18 mouse cellular contexts compared by ENCODE assay signal in genomic region chr6:34938280-34938928, GRCm38 (mm10). TPM values are rescaled to one million over a fixed set of nuclear protein-coding genes. Genes with fewer than 3 reads are reported as not detected.
A peak's percentile ranks its signal among the peaks of the same experiment; 100 is the strongest.
DNase-seq lines count a peak whose midpoint lies in the region; TF ChIP-seq lines count a peak whose summit lies in the region.
"Had no signal": no experiment of that assay in that cellular context is flagged by ENCODE, and none has a peak within 500 bp of the region (broad histone marks: within the 10 kb centered on the region; RNA-seq: fewer than 3 reads in every experiment).

No protein-coding gene starts in this region.

- no peak; the same call in none of the 2 replicates for TF ChIP-seq RAD21 in CH12.LX (IDR thresholded peaks at IDR 0.05; ENCODE audit: low read depth, low read length)

- WGBS in spleen, adult 2 months, result 25% methylated on average over 7 of the region's 7 CpGs
- 85% methylated on average over 7 of the region's 7 CpGs for WGBS in forebrain, embryonic 10.5 days

- peak in 1 of 2 experiments; percentile 27 for DNase-seq in spleen, adult 2 months (ENCODE audit: low read depth in 1 of 2, low spot score in 2 of 2)
- no peak for DNase-seq in spleen, adult 12 weeks (ENCODE audit: low spot score)
- peak; percentile 77 for DNase-seq in CH12.LX (ENCODE audit: extremely low read depth)
- DNase-seq in induced T-regulatory cell, adult 2 months (ENCODE audit: low read depth), result peak; percentile 59
- DNase-seq in naive thymus-derived CD4-positive, alpha-beta T cell, adult 2 months (ENCODE audit: low read depth), result peak; percentile 39
- DNase-seq in kidney, postnatal 14 days, result no peak
- no peak for DNase-seq in forebrain, embryonic 10.5 days (ENCODE audit: extremely low spot score, low spot score)
- DNase-seq: adrenal gland, adult 2 months; cerebellum, postnatal 10 days; heart, adult 2 months; heart, postnatal 36 days; kidney, postnatal 10 days had no signal

- no peaks in the 10 kb centered on the region for H3K9me3 ChIP-seq in CH12.LX (replicated peaks; ENCODE audit: low read length)
- no peaks in the 10 kb centered on the region for H3K9me3 ChIP-seq in forebrain, embryonic 10.5 days
- H3K9me3 ChIP-seq: midbrain, embryonic 10.5 days had no signal

- in situ Hi-C loops in CH12.LX (cut with MboI; ENCODE audit: low pct_ligation_motif_present, low pct_unique_long_range_greater_than_20kb, low sequenced_read_pairs), result loop anchor here (5.0 kb wide), 1 partner anchor 59 kb away; no protein-coding TSS in a partner anchor

- H3K4me3 ChIP-seq in spleen, adult 2 months (ENCODE audit: extremely low read depth, insufficient read depth, insufficient read length), result no peak overlapping the region
- H3K4me3 ChIP-seq in CH12.LX (replicated peaks in 1 of 3; ENCODE audit: low read depth in 2 of 3, low read length in 2 of 3, poor library complexity in 1 of 3), result peak overlapping the region; percentile 2 to 43 (median 25)
- H3K4me3 ChIP-seq in forebrain, embryonic 10.5 days, result no peak overlapping the region
- H3K4me3 ChIP-seq: heart, adult 2 months; midbrain, embryonic 10.5 days had no signal

- dilution Hi-C loops in CH12.LX (cut with MboI; ENCODE audit: extremely low pct_ligation_motif_present, extremely low pct_unique_long_range_greater_than_20kb, low sequenced_read_pairs), result no loop called here

- TF ChIP-seq POLR2A in spleen, adult 2 months (IDR thresholded peaks at IDR 0.05; ENCODE audit: low read depth, low read length), result no peak
- peak; percentile 58 for TF ChIP-seq POLR2A in CH12.LX (IDR thresholded peaks at IDR 0.05; ENCODE audit: low read depth, low read length)

- peak overlapping the region; percentile 73 for H3K27ac ChIP-seq in spleen, adult 2 months (ENCODE audit: insufficient read depth, low read length)
- peak overlapping the region; percentile 94 for H3K27ac ChIP-seq in CH12.LX (ENCODE audit: insufficient read depth, low read depth)
- no peak overlapping the region for H3K27ac ChIP-seq in forebrain, embryonic 10.5 days
- H3K27ac ChIP-seq: heart, adult 2 months; midbrain, embryonic 10.5 days had no signal

- peaks cover 13% of the 10 kb centered on the region; the same call in 1 of the 2 replicates for H3K4me1 ChIP-seq in spleen, adult 2 months (ENCODE audit: control insufficient read depth, insufficient read depth, insufficient read length)
- H3K4me1 ChIP-seq in CH12.LX (ENCODE audit: control insufficient read depth in 1 of 2, insufficient read depth in 2 of 2), result peaks cover 16 to 62% of the 10 kb centered on the region in 2 experiments
- H3K4me1 ChIP-seq in forebrain, embryonic 10.5 days, result no peaks in the 10 kb centered on the region; the same call in 1 of the 2 replicates

- H3K27me3 ChIP-seq in spleen, adult 2 months (ENCODE audit: control insufficient read depth, insufficient read depth, low read length), result no peaks in the 10 kb centered on the region
- H3K27me3 ChIP-seq in CH12.LX (replicated peaks), result no peaks in the 10 kb centered on the region
- no peaks in the 10 kb centered on the region for H3K27me3 ChIP-seq in forebrain, embryonic 10.5 days (ENCODE audit: poor library complexity, severe bottlenecking)

- peak overlapping the region; percentile 62 for H3K9ac ChIP-seq in CH12.LX (ENCODE audit: insufficient read depth, low read depth)

- TF ChIP-seq CTCF in spleen, adult 2 months (IDR thresholded peaks at IDR 0.05; ENCODE audit: extremely low read depth, insufficient read depth, insufficient read length, insufficient replicate concordance), result no peak
- TF ChIP-seq CTCF in CH12.LX (conservative IDR thresholded peaks at IDR 0.05 in 1 of 2, IDR thresholded peaks at IDR 0.05 in 1 of 2; ENCODE audit: low read depth in 2 of 2, low read length in 2 of 2), result peak in 1 of 2 experiments; percentile 30; a peak in 1 of 4 replicates

- H3K36me3 ChIP-seq in spleen, adult 2 months (ENCODE audit: control insufficient read depth, insufficient read depth, low read length), result no peaks in the 10 kb centered on the region
- H3K36me3 ChIP-seq in CH12.LX (replicated peaks in 1 of 2; ENCODE audit: control insufficient read depth in 1 of 2, insufficient read depth in 1 of 2, low read length in 1 of 2), result peaks cover 0 to 2% of the 10 kb centered on the region in 2 experiments
- no peaks in the 10 kb centered on the region for H3K36me3 ChIP-seq in forebrain, embryonic 10.5 days (replicated peaks)
- H3K36me3 ChIP-seq: midbrain, embryonic 10.5 days had no signal

- peak overlapping the region; percentile 64 for H3K4me2 ChIP-seq in CH12.LX (ENCODE audit: insufficient read depth, low read depth, poor library complexity, severe bottlenecking)

- peak; percentile 86 for TF ChIP-seq EP300 in CH12.LX (IDR thresholded peaks at IDR 0.05; ENCODE audit: low read length)

- no peaks in the 10 kb centered on the region for H3K79me2 ChIP-seq in CH12.LX (replicated peaks; ENCODE audit: control insufficient read depth, extremely low read depth, insufficient read depth, poor library complexity, severe bottlenecking)

TF ChIP-seq in CH12.LX, 34 proteins besides CTCF, POLR2A, EP300 and RAD21 (continues in another document):
- TF ChIP-seq ELF1 (IDR thresholded peaks at IDR 0.05; ENCODE audit: low read depth, low read length), result peak; percentile 49; the same call in 1 of the 2 replicates
- peak; percentile 53 for TF ChIP-seq ETS1 (conservative IDR thresholded peaks at IDR 0.05; ENCODE audit: low read depth, low read length)
- peak; percentile 70 for TF ChIP-seq SIN3A (IDR thresholded peaks at IDR 0.05; ENCODE audit: low read length)
- no peak for TF ChIP-seq JUN (IDR thresholded peaks at IDR 0.05; ENCODE audit: insufficient read depth, low read depth, low read length)
- 0 out of 2 replicates have a peak, but pooled peaks have one; percentile 30 for TF ChIP-seq E2F4 (IDR thresholded peaks at IDR 0.05; ENCODE audit: insufficient replicate concordance, low read depth, low read length)
- peak; percentile 93 for TF ChIP-seq IRF4 (IDR thresholded peaks at IDR 0.05; ENCODE audit: low read depth, low read length)
- TF ChIP-seq SMC3 (IDR thresholded peaks at IDR 0.05; ENCODE audit: low read depth, low read length), result peak; percentile 29
- TF ChIP-seq ZMIZ1 (IDR thresholded peaks at IDR 0.05; ENCODE audit: low read depth, low read length), result peak; percentile 54; the same call in 1 of the 2 replicates
- TF ChIP-seq PAX5 (IDR thresholded peaks at IDR 0.05; ENCODE audit: low read length), result no peak
- TF ChIP-seq USF2 (conservative IDR thresholded peaks at IDR 0.05; ENCODE audit: low read depth, low read length), result no peak
- no peak for TF ChIP-seq ZKSCAN1 (IDR thresholded peaks at IDR 0.05; ENCODE audit: borderline replicate concordance, low read depth, low read length)
- peak; percentile 85 for TF ChIP-seq RCOR1 (conservative IDR thresholded peaks at IDR 0.05; ENCODE audit: low read depth, low read length)
- TF ChIP-seq GABPA (IDR thresholded peaks at IDR 0.05; ENCODE audit: insufficient replicate concordance, low read depth, low read length), result no peak
- peak; percentile 65 for TF ChIP-seq CHD2 (IDR thresholded peaks at IDR 0.05; ENCODE audit: low read length)
- TF ChIP-seq UBTF (IDR thresholded peaks at IDR 0.05; ENCODE audit: low read depth, low read length), result no peak
- TF ChIP-seq NRF1 (IDR thresholded peaks at IDR 0.05; ENCODE audit: low read depth, low read length), result peak; percentile 47
- TF ChIP-seq MEF2A (IDR thresholded peaks at IDR 0.05; ENCODE audit: borderline replicate concordance, low read depth, low read length), result peak; percentile 64; the same call in 1 of the 2 replicates
- no peak; the same call in none of the 2 replicates for TF ChIP-seq HCFC1 (IDR thresholded peaks at IDR 0.05; ENCODE audit: low read depth, low read length)
- no peak for TF ChIP-seq POLR2AphosphoS2 (IDR thresholded peaks at IDR 0.05; ENCODE audit: low read depth, low read length)
- TF ChIP-seq BHLHE40 (IDR thresholded peaks at IDR 0.05; ENCODE audit: low read depth, low read length), result peak; percentile 61; the same call in 1 of the 2 replicates
- TF ChIP-seq TBP (conservative IDR thresholded peaks at IDR 0.05; ENCODE audit: low read depth, low read length), result no peak; the same call in 1 of the 2 replicates
- TF ChIP-seq MAZ (IDR thresholded peaks at IDR 0.05; ENCODE audit: low read depth, low read length), result peak; percentile 90
- TF ChIP-seq KAT2A (IDR thresholded peaks at IDR 0.05; ENCODE audit: insufficient replicate concordance, low read length), result 0 out of 2 replicates have a peak, but pooled peaks have one; percentile 59
- TF ChIP-seq MXI1 (IDR thresholded peaks at IDR 0.05; ENCODE audit: low read depth, low read length), result peak; percentile 67; the same call in 1 of the 2 replicates
- peak; percentile 25; the same call in 1 of the 2 replicates for TF ChIP-seq ZNF384 (IDR thresholded peaks at IDR 0.05; ENCODE audit: low read depth, low read length)
- TF ChIP-seq MAFK (IDR thresholded peaks at IDR 0.05; ENCODE audit: insufficient replicate concordance, low read length), result peak; percentile 66; the same call in 1 of the 2 replicates
- TF ChIP-seq USF1 (IDR thresholded peaks at IDR 0.05; ENCODE audit: low read depth, low read length), result no peak
- no peak for TF ChIP-seq ZC3H11A (IDR thresholded peaks at IDR 0.05; ENCODE audit: low read depth, low read length)
- TF ChIP-seq MAX (IDR thresholded peaks at IDR 0.05; ENCODE audit: low read length), result peak; percentile 75
- TF ChIP-seq JUND (conservative IDR thresholded peaks at IDR 0.05; ENCODE audit: low read depth, low read length), result peak; percentile 66; the same call in 1 of the 2 replicates

RNA-seq across cellular contexts. Expression of gene Stra8, which starts 18.4 kb away (rescaled TPM):
- not detected in 2 replicates for polyA plus RNA-seq in spleen, adult 2 months (2012; rRNA removed)
- total RNA-seq in CH12.LX (2012; rRNA removed) (0.08 and 0.17 TPM in 2 replicates), CH12.LX (2014; rRNA removed) (not detected in 2 replicates)
- polyA plus RNA-seq in CH12.LX (2012; ENCODE audit: insufficient read length, low read depth), result 0.55 and 0.77 TPM in 2 replicates
- not detected in 2 replicates for polyA plus RNA-seq in forebrain, embryonic 10.5 days (2016; fragmentation: Nextera tagmentation; extraction: Ambion mirVana)
- total RNA-seq: adrenal gland, adult 2 months; heart, adult 2 months; heart, postnatal 36 days; layer of hippocampus, postnatal 10 days; left cerebral cortex, postnatal 14 days had no signal
- polyA plus RNA-seq: adrenal gland, adult 2 months; heart, adult 2 months; intestine, embryonic 14.5 days; lung, embryonic 16.5 days; midbrain, embryonic 10.5 days; stomach, embryonic 14.5 days had no signal

RNA-seq across cellular contexts. Expression of gene Wdr91, which starts 27.7 kb away (rescaled TPM):
- 32.9 and 36.5 TPM in 2 replicates for polyA plus RNA-seq in spleen, adult 2 months (2012; rRNA removed)
- total RNA-seq in CH12.LX (2012; rRNA removed) (19.8 and 26.5 TPM in 2 replicates), CH12.LX (2014; rRNA removed) (10.6 and 11.3 TPM in 2 replicates)
- polyA plus RNA-seq in CH12.LX (2012; ENCODE audit: insufficient read length, low read depth), result 19.2 and 23.8 TPM in 2 replicates
- 12.0 TPM in 2 replicates for polyA plus RNA-seq in forebrain, embryonic 10.5 days (2016; fragmentation: Nextera tagmentation; extraction: Ambion mirVana)

RNA-seq across cellular contexts. Expression of gene Slc23a4, which starts 49.8 kb away (rescaled TPM):
- 0.33 and 0.73 TPM in 2 replicates for polyA plus RNA-seq in spleen, adult 2 months (2012; rRNA removed)
- total RNA-seq in CH12.LX (2012; rRNA removed), result 0.13 and 0.30 TPM in 2 replicates
- 0.23 and 0.27 TPM in 2 replicates for total RNA-seq in CH12.LX (2014; rRNA removed)
- polyA plus RNA-seq in CH12.LX (2012; ENCODE audit: insufficient read length, low read depth), result 0.21 and 0.59 TPM in 2 replicates
- 0.47 and 0.59 TPM in 2 replicates for polyA plus RNA-seq in forebrain, embryonic 10.5 days (2016; fragmentation: Nextera tagmentation; extraction: Ambion mirVana)

Comparison
In these comparisons a context has a peak if more than half of its experiments do, and no peak if none do; other contexts are left out.
1. DNase-seq: peak in CH12.LX (single experiment), induced T-regulatory cell, adult 2 months (single experiment) and naive thymus-derived CD4-positive, alpha-beta T cell, adult 2 months (single experiment); none in spleen, adult 12 weeks (single experiment), kidney, postnatal 14 days (single experiment) and forebrain, embryonic 10.5 days (single experiment).
2. H3K4me3 ChIP-seq: peak in CH12.LX (3 of 3); none in spleen, adult 2 months (single experiment) and forebrain, embryonic 10.5 days (single experiment).